10 mouse cellular contexts compared by ENCODE assay signal in the genomic region with DNA sequence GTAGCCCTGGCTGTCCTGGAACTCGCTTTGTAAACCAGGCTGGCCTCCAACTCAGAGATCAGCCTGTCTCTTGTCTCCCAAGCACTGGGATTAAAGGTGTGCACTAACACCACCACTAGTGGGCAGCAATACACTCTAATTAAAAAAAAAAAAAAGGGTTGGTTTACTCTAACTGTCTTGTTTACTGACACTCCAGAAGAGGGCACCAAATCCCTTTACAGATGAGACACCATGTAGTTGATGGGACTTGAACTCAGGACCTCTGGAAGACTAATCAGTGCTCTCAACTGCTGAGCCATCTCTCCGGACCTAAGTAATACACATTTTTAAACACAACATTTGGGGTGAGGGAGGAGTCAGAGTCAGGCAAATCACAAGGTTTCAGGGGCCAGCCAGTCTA. TPM values are rescaled to one million over a fixed set of nuclear protein-coding genes. Genes with fewer than 3 reads are reported as not detected.
DNase-seq lines count a peak whose midpoint lies in the region; ATAC-seq and TF ChIP-seq lines count a peak whose summit lies in the region.
"Had no signal": no experiment of that assay in that cellular context is flagged by ENCODE, and none has a peak within 500 bp of the region (broad histone marks: within the 10 kb centered on the region; RNA-seq: fewer than 3 reads in every experiment).

No protein-coding gene starts in this region.

- DNase-seq in gastrocnemius, postnatal 14 days = peak; percentile 12
- DNase-seq in gastrocnemius, postnatal 10 days = no peak
- DNase-seq in 3T3-L1 (ENCODE audit: low read depth, low spot score) = peak; percentile 86
- no peak for DNase-seq in G1E (ENCODE audit: low spot score)
- DNase-seq in testis, postnatal 10 days (ENCODE audit: low spot score) = no peak
- no peak for DNase-seq in right cerebral cortex, postnatal 10 days (ENCODE audit: low spot score in 2 of 2)

- H3K27me3 ChIP-seq in G1E (ENCODE audit: insufficient read depth, low read length) = no peaks in the 10 kb centered on the region
- H3K27me3 ChIP-seq: embryonic facial prominence, embryonic 13.5 days; limb, embryonic 15.5 days had no signal

- no peaks in the 10 kb centered on the region for H3K9me3 ChIP-seq in G1E (replicated peaks)
- H3K9me3 ChIP-seq: embryonic facial prominence, embryonic 13.5 days; limb, embryonic 15.5 days had no signal

- H3K36me3 ChIP-seq in G1E (replicated peaks) = peaks cover 65% of the 10 kb centered on the region

- peaks cover 30% of the 10 kb centered on the region for H3K4me1 ChIP-seq in G1E (ENCODE audit: insufficient read depth, low read depth, low read length)

- no peak; the same call in 1 of the 2 replicates for ATAC-seq in G1E (ENCODE audit: extremely low read depth, insufficient number of reproducible peaks, low FRiP score, poor library complexity, severe bottlenecking)
- ATAC-seq in granulocyte monocyte progenitor cell, adult 5-6 weeks (replicated peaks; ENCODE audit: poor library complexity, severe bottlenecking) = peak; percentile 65
- ATAC-seq in monocyte, adult 5-6 weeks (replicated peaks; ENCODE audit: insufficient number of reproducible peaks, low FRiP score, low TSS enrichment, poor library complexity, severe bottlenecking) = peak; percentile 38

- H3K4me3 ChIP-seq in G1E (ENCODE audit: low read depth, low read length) = no peak overlapping the region
- H3K4me3 ChIP-seq: embryonic facial prominence, embryonic 13.5 days; limb, embryonic 15.5 days had no signal

- peak; percentile 48 for TF ChIP-seq CTCF in G1E (IDR thresholded peaks at IDR 0.05; ENCODE audit: low read depth, low read length)

- intact Hi-C loops in gastrocnemius, postnatal 14 days (cut with DNase I; ENCODE audit: low total_unique reads) = no loop called here

RNA-seq across cellular contexts. Expression of a gene that starts 4.5 kb away (rescaled TPM):
- total RNA-seq in gastrocnemius, postnatal 14 days (2021) = 1 to 10 TPM; 2.2 to 2.6 TPM
- total RNA-seq in gastrocnemius, postnatal 10 days (2021) = 1 to 10 TPM; 2.9 to 5.0 TPM
- total RNA-seq in G1E (2014; fragmentation: Nextera tagmentation) (15.2 and 16.8 TPM in 2 replicates), G1E (2017) (12.9 and 18.7 TPM in 2 replicates)
- polyA plus RNA-seq in G1E (2012) = 4.3 and 9.4 TPM in 2 replicates
- 19.9 and 29.0 TPM in 2 replicates for total RNA-seq in granulocyte monocyte progenitor cell, adult 5-6 weeks (2014; fragmentation: Nextera tagmentation)
- 18.7 and 21.8 TPM in 2 replicates for total RNA-seq in granulocyte monocyte progenitor cell, adult 5-6 weeks (2017)
- 5.3 to 25.3 TPM (median 11.4 TPM) in 3 replicates for total RNA-seq in monocyte, adult 5-6 weeks (2017)

RNA-seq across cellular contexts. Expression of a gene that starts 5.5 kb away (rescaled TPM):
- 100 to 1,000 TPM; 260 to 262 TPM for total RNA-seq in gastrocnemius, postnatal 14 days (2021)
- 100 to 1,000 TPM; 270 to 274 TPM for total RNA-seq in gastrocnemius, postnatal 10 days (2021)
- 132 and 136 TPM in 2 replicates for total RNA-seq in G1E (2014; fragmentation: Nextera tagmentation)
- 211 and 261 TPM in 2 replicates for total RNA-seq in G1E (2017)
- polyA plus RNA-seq in G1E (2012) = 223 and 236 TPM in 2 replicates
- total RNA-seq in granulocyte monocyte progenitor cell, adult 5-6 weeks (2014; fragmentation: Nextera tagmentation) = 207 and 209 TPM in 2 replicates
- total RNA-seq in granulocyte monocyte progenitor cell, adult 5-6 weeks (2017) = 303 and 304 TPM in 2 replicates
- 146 to 168 TPM (median 150 TPM) in 3 replicates for total RNA-seq in monocyte, adult 5-6 weeks (2017)

RNA-seq across cellular contexts. Expression of a gene that starts 19.9 kb away (rescaled TPM):
- total RNA-seq in gastrocnemius, postnatal 14 days (2021) = 1 to 10 TPM; 5.4 to 6.5 TPM
- 1 to 10 TPM; 7.6 to 9.6 TPM for total RNA-seq in gastrocnemius, postnatal 10 days (2021)
- 11.8 and 17.2 TPM in 2 replicates for total RNA-seq in G1E (2014; fragmentation: Nextera tagmentation)
- 9.4 and 9.7 TPM in 2 replicates for total RNA-seq in G1E (2017)
- 11.2 and 11.6 TPM in 2 replicates for polyA plus RNA-seq in G1E (2012)
- total RNA-seq in granulocyte monocyte progenitor cell, adult 5-6 weeks (2014; fragmentation: Nextera tagmentation) = 15.6 and 15.8 TPM in 2 replicates
- 5.8 and 10.8 TPM in 2 replicates for total RNA-seq in granulocyte monocyte progenitor cell, adult 5-6 weeks (2017)
- total RNA-seq in monocyte, adult 5-6 weeks (2017) = 3.6 to 7.5 TPM (median 7.3 TPM) in 3 replicates

RNA-seq across cellular contexts. Expression of a gene that starts 25.7 kb away (rescaled TPM):
- total RNA-seq in gastrocnemius, postnatal 14 days (2021) = 10 to 100 TPM; 82.9 to 84.8 TPM
- 10 to 100 TPM; 81.8 to 84.3 TPM for total RNA-seq in gastrocnemius, postnatal 10 days (2021)
- total RNA-seq in G1E (2014; fragmentation: Nextera tagmentation) = 191 and 233 TPM in 2 replicates
- 157 and 170 TPM in 2 replicates for total RNA-seq in G1E (2017)
- 145 and 169 TPM in 2 replicates for polyA plus RNA-seq in G1E (2012)
- total RNA-seq in granulocyte monocyte progenitor cell, adult 5-6 weeks (2014; fragmentation: Nextera tagmentation) = 140 and 178 TPM in 2 replicates
- 130 and 143 TPM in 2 replicates for total RNA-seq in granulocyte monocyte progenitor cell, adult 5-6 weeks (2017)
- 60.2 to 116 TPM (median 66.7 TPM) in 3 replicates for total RNA-seq in monocyte, adult 5-6 weeks (2017)

RNA-seq across cellular contexts. Expression of a gene that starts 36.4 kb away (rescaled TPM):
- total RNA-seq in gastrocnemius, postnatal 14 days (2021) = not detected
- not detected for total RNA-seq in gastrocnemius, postnatal 10 days (2021)
- not detected in 2 replicates for total RNA-seq in G1E (2014; fragmentation: Nextera tagmentation)
- total RNA-seq in G1E (2017) = 1.1 and 1.4 TPM in 2 replicates
- polyA plus RNA-seq in G1E (2012) = 0.15 TPM in 1 of 2 replicates, not detected in the other
- not detected in 2 replicates for total RNA-seq in granulocyte monocyte progenitor cell, adult 5-6 weeks (2014; fragmentation: Nextera tagmentation)
- 0.22 and 0.57 TPM in 2 replicates for total RNA-seq in granulocyte monocyte progenitor cell, adult 5-6 weeks (2017)
- 1.4 TPM in 1 of 3 replicates, not detected in the others for total RNA-seq in monocyte, adult 5-6 weeks (2017)

Comparison
In these comparisons a context has a peak if more than half of its experiments do, and no peak if none do; other contexts are left out.
1. DNase-seq: peak in gastrocnemius, postnatal 14 days (single experiment) and 3T3-L1 (single experiment); none in gastrocnemius, postnatal 10 days (single experiment), G1E (single experiment), testis, postnatal 10 days (single experiment) and right cerebral cortex, postnatal 10 days (0 of 2).